Mouse (Mus musculus) embryonic fibroblast, embryonic 13.5 days (primary cell): ENCODE data around the gene Cacna1h.

Experiments
- CTCF ChIP-seq: IDR thresholded peaks from 2 replicates; pipeline ENCODE4 v1.5.1; 2011; ENCODE audit warnings: mild to moderate bottlenecking, control low read depth, low read length, moderate library complexity, borderline replicate concordance; ENCODE audit not compliant: insufficient read depth
- POLR2A ChIP-seq: IDR thresholded peaks from 2 replicates; pipeline ENCODE4 v1.6.1; 2011; ENCODE audit warnings: low read depth, mild to moderate bottlenecking, control low read depth, low read length, moderate library complexity

DNA sequence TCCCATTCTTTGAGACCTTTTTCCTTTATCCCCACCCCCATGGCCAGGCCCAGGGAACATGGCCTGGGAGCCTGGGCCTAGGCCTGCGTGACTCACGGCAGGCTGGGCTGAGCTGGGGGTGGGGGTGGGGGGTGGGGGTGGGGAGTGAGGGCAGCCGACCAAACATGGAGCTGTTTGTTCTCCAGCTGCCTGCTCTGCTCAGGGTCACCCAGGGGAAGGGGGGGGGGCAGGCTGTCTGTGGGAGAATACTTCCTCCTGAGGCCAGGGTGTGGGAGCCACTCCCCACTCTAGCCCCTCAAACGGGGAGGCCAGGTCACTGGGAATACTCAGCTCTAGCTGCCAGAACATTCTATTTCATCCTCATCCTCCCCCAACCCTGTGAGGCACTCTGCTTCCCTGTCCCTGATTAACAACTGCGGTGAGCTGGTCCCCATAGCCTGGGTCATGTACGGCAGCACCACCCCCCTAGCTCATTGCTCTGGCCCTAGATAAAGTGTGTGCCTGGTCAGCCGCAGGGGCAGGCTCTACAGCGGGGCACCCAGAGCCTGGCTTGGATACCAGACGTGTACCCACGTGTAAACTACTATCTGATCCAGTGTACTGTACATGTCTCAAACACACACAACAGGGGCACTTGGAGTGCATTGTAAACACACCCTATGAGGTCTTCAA, 28.2 kb downstream of the Cacna1h start:
- TF ChIP-seq CTCF (no peak), POLR2A (0 out of 2 replicates have a peak, but pooled peaks have one; percentile 30)
